Mouse (Mus musculus) spleen, postnatal 4 days (tissue): Measurements from ENCODE around the gene Gm5891.
"Not testable (repeated sequence)": the region's sequence is repeated elsewhere in the genome, so short reads cannot be mapped to it uniquely, and the experiment has no call there.

ENCODE experiments used
- DNase-seq, 2 experiments: peaks; one replicate each; pipeline ENCODE4 v3.0.0; 2022; ENCODE audit warnings: low spot score in 2 of 2

The Gm5891 gene

DNA sequence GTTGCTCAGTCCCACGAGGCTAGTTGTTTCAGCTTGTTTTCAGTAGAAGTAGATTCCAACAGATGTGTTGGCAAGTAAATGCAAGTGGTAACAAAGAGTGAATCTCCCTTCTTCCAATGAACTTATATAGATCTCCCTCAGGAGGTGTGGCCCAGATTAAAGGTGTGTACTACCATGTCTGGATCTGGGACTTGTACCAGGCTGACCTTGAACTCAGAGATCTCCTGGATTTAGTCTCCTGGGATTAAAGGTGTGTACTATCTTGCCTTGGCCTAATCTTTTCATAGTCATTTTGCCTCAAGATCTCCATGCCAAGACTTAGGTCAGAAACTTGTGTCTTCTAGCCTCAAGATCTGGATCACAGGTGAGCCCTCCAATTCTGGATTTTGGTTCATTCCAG lies at the start of gene Gm5891:
Gene Gm5891, minus strand, starts transcription at position 101 of the 400 bp plus-strand sequence.
- DNase-seq = not testable (repeated sequence)
